Mouse (Mus musculus): Measurements from ENCODE around the gene Lrpprc. TPM values are rescaled to one million over a fixed set of nuclear protein-coding genes. Genes with fewer than 3 reads are reported as not detected.
"Not testable (repeated sequence)": the region's sequence is repeated elsewhere in the genome, so short reads cannot be mapped to it uniquely, and the experiment has no call there.

The Lrpprc gene
- 58.1 and 59.5 TPM in 2 replicates for polyA plus RNA-seq (2016; fragmentation: Nextera tagmentation; extraction: Ambion mirVana)

- H3K36me3 ChIP-seq, result peaks cover 6% of the 10 kb centered on the region
- peaks cover 11% of the 10 kb centered on the region for H3K4me1 ChIP-seq
- peak; percentile 97 for ATAC-seq (ENCODE audit: insufficient number of reproducible peaks, insufficient read depth, low FRiP score, low TSS enrichment)
- H3K9ac ChIP-seq, result peak within 1 kb of the TSS; percentile 76
- under 1% methylated on average over 51 of the region's 51 CpGs for WGBS
- no peaks in the 10 kb centered on the region for H3K9me3 ChIP-seq
- H3K4me3 ChIP-seq, result peak within 1 kb of the TSS; percentile 94
- peak within 1 kb of the TSS; percentile 71 for H3K27ac ChIP-seq
- peak within 1 kb of the TSS; percentile 89 for H3K4me2 ChIP-seq (replicated peaks)
- H3K27me3 ChIP-seq, result no peaks in the 10 kb centered on the region
These were observed at the start of gene Lrpprc for GRCm38 (mm10) chr17:84790447-84791098. Gene Lrpprc (minus strand): TSS chr17:84790789.

GRCm38 (mm10) chr17:84837780-84838179 lies 47.2 kb upstream of the Lrpprc start:
- H3K4me1 ChIP-seq, result no peaks in the 10 kb centered on the region
- H3K27me3 ChIP-seq, result no peaks in the 10 kb centered on the region
- no peaks in the 10 kb centered on the region for H3K36me3 ChIP-seq
- no peak overlapping the region; the same call in 1 of the 2 replicates for H3K9ac ChIP-seq
- no peak overlapping the region for H3K4me2 ChIP-seq (replicated peaks)
- 2% methylated on average over 3 of the region's 3 CpGs for WGBS
- H3K27ac ChIP-seq, result no peak overlapping the region
- H3K4me3 ChIP-seq, result no peak overlapping the region
- no peaks in the 10 kb centered on the region for H3K9me3 ChIP-seq
- no peak for ATAC-seq (ENCODE audit: insufficient number of reproducible peaks, insufficient read depth, low FRiP score, low TSS enrichment)

- ATAC-seq (ENCODE audit: insufficient number of reproducible peaks, insufficient read depth, low FRiP score, low TSS enrichment), result no peak
- WGBS, result 78% methylated on average over 9 of the region's 9 CpGs
- no peaks in the 10 kb centered on the region for H3K9me3 ChIP-seq
- no peaks in the 10 kb centered on the region for H3K4me1 ChIP-seq
- no peak overlapping the region for H3K4me2 ChIP-seq (replicated peaks)
- H3K9ac ChIP-seq, result no peak overlapping the region
- no peak overlapping the region for H3K27ac ChIP-seq
- H3K27me3 ChIP-seq, result no peaks in the 10 kb centered on the region
- no peaks in the 10 kb centered on the region for H3K36me3 ChIP-seq
- no peak overlapping the region for H3K4me3 ChIP-seq
These were observed 44.7 kb upstream of the Lrpprc start for GRCm38 (mm10) chr17:84835249-84835648.

- no peak overlapping the region for H3K4me2 ChIP-seq (replicated peaks)
- H3K9me3 ChIP-seq, result no peaks in the 10 kb centered on the region
- H3K4me3 ChIP-seq, result no peak overlapping the region
- no peaks in the 10 kb centered on the region for H3K4me1 ChIP-seq
- 53% methylated on average over 8 of the region's 8 CpGs for WGBS
- H3K27ac ChIP-seq, result no peak overlapping the region
- no peak for ATAC-seq (ENCODE audit: insufficient number of reproducible peaks, insufficient read depth, low FRiP score, low TSS enrichment)
- H3K27me3 ChIP-seq, result no peaks in the 10 kb centered on the region
- no peaks in the 10 kb centered on the region for H3K36me3 ChIP-seq
- H3K9ac ChIP-seq, result no peak overlapping the region
These were observed 41.8 kb upstream of the Lrpprc start for GRCm38 (mm10) chr17:84832346-84832745.

GRCm38 (mm10) chr17:84828301-84828700 lies 37.7 kb upstream of the Lrpprc start:
- Histone ChIP-seq H3K27ac (no peak overlapping the region), H3K27me3 (no peaks in the 10 kb centered on the region), H3K4me1 (no peaks in the 10 kb centered on the region), H3K9ac (no peak overlapping the region), H3K4me2 (replicated peaks) (no peak overlapping the region), H3K9me3 (no peaks in the 10 kb centered on the region), H3K4me3 (no peak overlapping the region), H3K36me3 (no peaks in the 10 kb centered on the region)
- WGBS, result 94% methylated on average over 6 of the region's 6 CpGs
- ATAC-seq (ENCODE audit: insufficient number of reproducible peaks, insufficient read depth, low FRiP score, low TSS enrichment), result no peak

GRCm38 (mm10) chr17:84820603-84821002 lies 30.0 kb upstream of the Lrpprc start:
- Histone ChIP-seq H3K4me2 (replicated peaks) (no peak overlapping the region), H3K36me3 (no peaks in the 10 kb centered on the region), H3K9me3 (no peaks in the 10 kb centered on the region), H3K4me3 (no peak overlapping the region), H3K4me1 (no peaks in the 10 kb centered on the region), H3K27ac (no peak overlapping the region), H3K27me3 (no peaks in the 10 kb centered on the region), H3K9ac (no peak overlapping the region)
- no peak for ATAC-seq (ENCODE audit: insufficient number of reproducible peaks, insufficient read depth, low FRiP score, low TSS enrichment)
- WGBS, result 11% methylated on average over 4 of the region's 4 CpGs

GRCm38 (mm10) chr17:84818390-84818789 lies 27.8 kb upstream of the Lrpprc start:
- Histone ChIP-seq H3K4me2 (replicated peaks) (no peak overlapping the region), H3K9ac (no peak overlapping the region), H3K4me3 (no peak overlapping the region), H3K9me3 (no peaks in the 10 kb centered on the region), H3K27me3 (no peaks in the 10 kb centered on the region), H3K4me1 (no peaks in the 10 kb centered on the region), H3K27ac (no peak overlapping the region), H3K36me3 (no peaks in the 10 kb centered on the region)
- 91% methylated on average over 5 of the region's 5 CpGs for WGBS
- ATAC-seq (ENCODE audit: insufficient number of reproducible peaks, insufficient read depth, low FRiP score, low TSS enrichment), result no peak

- Histone ChIP-seq H3K9me3 (no peaks in the 10 kb centered on the region), H3K36me3 (no peaks in the 10 kb centered on the region), H3K4me2 (replicated peaks) (no peak overlapping the region), H3K9ac (no peak overlapping the region), H3K4me3 (no peak overlapping the region), H3K27ac (no peak overlapping the region), H3K27me3 (no peaks in the 10 kb centered on the region), H3K4me1 (no peaks in the 10 kb centered on the region)
- WGBS, result 84% methylated on average over 9 of the region's 9 CpGs
- no peak for ATAC-seq (ENCODE audit: insufficient number of reproducible peaks, insufficient read depth, low FRiP score, low TSS enrichment)
These were observed 25.4 kb upstream of the Lrpprc start for GRCm38 (mm10) chr17:84816014-84816461.

- Histone ChIP-seq H3K4me2 (replicated peaks) (no peak overlapping the region), H3K4me3 (no peak overlapping the region), H3K9ac (no peak overlapping the region), H3K9me3 (no peaks in the 10 kb centered on the region), H3K4me1 (no peaks in the 10 kb centered on the region), H3K27ac (no peak overlapping the region), H3K27me3 (no peaks in the 10 kb centered on the region), H3K36me3 (no peaks in the 10 kb centered on the region)
- 72% methylated on average over 7 of the region's 7 CpGs for WGBS
- no peak for ATAC-seq (ENCODE audit: insufficient number of reproducible peaks, insufficient read depth, low FRiP score, low TSS enrichment)
These were observed 24.3 kb upstream of the Lrpprc start for GRCm38 (mm10) chr17:84814905-84815304.

GRCm38 (mm10) chr17:84814192-84814591 lies 23.6 kb upstream of the Lrpprc start:
- not testable (repeated sequence) for ATAC-seq (ENCODE audit: insufficient number of reproducible peaks, insufficient read depth, low FRiP score, low TSS enrichment); H3K4me1 ChIP-seq; H3K36me3 ChIP-seq; H3K4me2 ChIP-seq (replicated peaks); H3K4me3 ChIP-seq; H3K9ac ChIP-seq; H3K27me3 ChIP-seq; H3K27ac ChIP-seq; H3K9me3 ChIP-seq
- 84% methylated on average over 14 of the region's 14 CpGs for WGBS

GRCm38 (mm10) chr17:84792006-84792405 lies 1.4 kb upstream of the Lrpprc start:
- Histone ChIP-seq H3K36me3 (peaks cover 2% of the 10 kb centered on the region), H3K27me3 (no peaks in the 10 kb centered on the region), H3K4me2 (replicated peaks) (peak overlapping the region; percentile 89; the same call in 1 of the 2 replicates), H3K9me3 (no peaks in the 10 kb centered on the region), H3K9ac (no peak overlapping the region), H3K4me1 (peaks cover 11% of the 10 kb centered on the region), H3K27ac (no peak overlapping the region), H3K4me3 (no peak overlapping the region)
- 78% methylated on average over 5 of the region's 5 CpGs for WGBS
- no peak for ATAC-seq (ENCODE audit: insufficient number of reproducible peaks, insufficient read depth, low FRiP score, low TSS enrichment)

- H3K4me3 ChIP-seq, result peak overlapping the region; percentile 94
- no peak; the same call in 1 of the 2 replicates for ATAC-seq (ENCODE audit: insufficient number of reproducible peaks, insufficient read depth, low FRiP score, low TSS enrichment)
- peaks cover 11% of the 10 kb centered on the region for H3K4me1 ChIP-seq
- no peaks in the 10 kb centered on the region for H3K27me3 ChIP-seq
- peak overlapping the region; percentile 89 for H3K4me2 ChIP-seq (replicated peaks)
- peak overlapping the region; percentile 71 for H3K27ac ChIP-seq
- WGBS, result 8% methylated on average over 8 of the region's 8 CpGs
- peak overlapping the region; percentile 76 for H3K9ac ChIP-seq
- peaks cover 6% of the 10 kb centered on the region for H3K36me3 ChIP-seq
- no peaks in the 10 kb centered on the region for H3K9me3 ChIP-seq
These were observed 567 bp upstream of the Lrpprc start for GRCm38 (mm10) chr17:84791156-84791555.
